Mouse (Mus musculus) thymus, postnatal 36 days (tissue): ENCODE data around the gene Ahcy.
"Not testable (repeated sequence)": the region's sequence is repeated elsewhere in the genome, so short reads cannot be mapped to it uniquely, and the experiment has no call there.

Source experiments
- DNase-seq, 2 experiments: peaks; one replicate each; pipeline ENCODE4 v3.0.0; 2022; ENCODE audit warnings: mixed read lengths in 2 of 2

The Ahcy gene

DNA sequence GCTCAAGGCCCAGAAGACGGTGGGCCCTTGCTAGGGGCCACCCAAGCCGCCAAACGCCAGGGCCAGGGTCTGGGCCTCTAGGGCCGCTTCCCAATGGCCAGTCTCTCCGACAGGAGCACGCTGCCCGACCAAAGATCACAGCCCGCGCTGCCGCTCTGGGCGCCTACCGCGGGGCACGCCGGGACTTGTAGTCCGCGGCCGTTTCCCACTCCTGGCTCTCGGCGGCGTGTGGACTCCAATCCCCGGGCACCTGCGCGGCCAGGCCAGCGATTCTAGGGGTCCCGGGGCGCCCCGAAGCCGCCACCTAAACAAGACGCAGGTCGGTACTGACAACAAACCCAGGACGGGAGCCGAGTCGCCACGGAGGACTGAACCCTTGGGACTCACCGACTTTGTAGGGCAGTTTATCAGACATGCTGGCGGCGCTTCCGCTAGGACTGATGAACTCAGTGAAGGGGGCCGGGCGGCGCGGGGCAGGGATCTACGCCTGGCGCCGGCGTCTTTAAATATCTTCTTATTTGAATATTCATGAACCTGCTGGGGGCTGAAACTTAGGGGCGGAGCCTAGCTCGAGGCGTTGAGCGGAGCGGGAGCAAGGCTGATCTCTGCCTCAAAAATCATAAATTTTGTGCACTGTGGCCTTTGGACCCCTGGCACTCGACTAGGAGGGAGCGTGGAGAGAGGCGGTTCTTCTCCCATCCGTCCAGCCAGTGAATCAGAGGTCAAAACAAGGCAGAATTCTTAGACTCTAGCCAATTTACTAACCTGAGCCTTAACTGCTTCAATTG lies at the start of gene Ahcy:
Ahcy (minus strand) TSS at position 520 of the 788 bp plus-strand sequence.
- peak; percentile 89 to 90 for DNase-seq

DNA sequence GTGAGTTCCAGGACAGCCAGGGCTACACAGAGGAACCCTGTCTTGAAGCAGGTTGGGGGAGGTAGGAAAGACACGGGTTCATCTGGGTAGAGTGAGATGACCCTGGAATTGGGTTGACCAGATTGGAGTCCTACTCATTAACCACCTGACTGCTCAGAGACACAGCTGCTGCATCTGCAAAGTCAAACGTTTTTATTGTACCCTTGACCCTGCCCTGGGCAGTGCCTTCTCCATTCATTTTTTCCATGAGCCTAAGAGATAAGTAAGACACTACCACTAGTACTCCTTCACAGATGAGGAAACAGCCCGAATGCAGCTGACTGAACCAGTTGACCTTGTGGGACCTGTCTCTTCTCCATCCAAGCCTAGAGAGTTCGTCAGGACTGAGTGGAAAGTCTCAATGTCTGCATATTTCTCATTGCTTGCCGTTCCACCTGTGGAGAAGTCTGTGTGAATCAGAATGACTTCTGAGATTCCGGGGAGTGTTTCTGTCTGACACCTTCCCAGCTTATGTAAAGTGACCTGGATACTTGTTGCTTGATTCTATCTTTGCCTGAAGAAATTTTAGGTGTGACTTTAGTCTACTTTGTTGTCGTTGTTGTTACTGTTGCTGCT lies 41.0 kb upstream of the Ahcy start:
- no peak for DNase-seq

DNA sequence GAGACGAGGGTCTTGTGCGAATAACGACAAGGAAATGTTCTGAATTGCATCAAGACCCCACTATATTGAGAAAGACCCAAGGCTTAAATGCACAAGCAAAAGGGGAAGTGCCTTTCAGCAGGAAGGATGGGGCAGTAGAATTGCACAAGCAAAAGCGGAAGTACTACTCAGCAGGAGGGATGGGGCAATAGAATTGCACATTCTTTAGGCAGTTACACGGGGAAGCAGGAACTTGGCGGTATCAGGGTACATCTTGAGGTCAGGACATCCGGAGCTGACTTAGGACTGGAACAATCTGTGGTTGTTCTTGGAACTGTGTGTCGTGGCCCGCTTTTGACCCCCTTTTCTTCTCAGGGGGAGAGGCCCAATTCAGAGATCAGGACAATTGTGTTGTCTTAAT lies 33.0 kb upstream of the Ahcy start:
- DNase-seq: not testable (repeated sequence)

DNA sequence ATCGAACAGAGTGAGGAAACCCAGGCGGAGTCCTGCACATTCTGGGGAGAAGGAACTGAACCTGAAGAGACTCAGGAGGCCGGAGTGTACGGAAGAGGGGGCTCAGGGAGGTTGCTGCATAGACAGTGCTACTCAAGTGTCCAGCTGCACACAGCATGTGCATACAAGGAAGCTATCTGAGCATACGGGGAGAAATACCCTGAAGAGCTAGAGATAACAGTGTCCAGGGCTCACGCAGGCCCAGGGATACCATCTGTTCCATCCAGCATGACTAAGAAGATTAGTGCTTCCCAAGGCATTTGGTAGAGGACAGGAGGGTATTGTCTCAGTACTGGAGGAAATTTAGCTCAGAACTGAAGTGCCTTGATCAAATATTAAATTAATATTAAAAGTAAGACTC lies 29.3 kb upstream of the Ahcy start:
- DNase-seq: no peak

DNA sequence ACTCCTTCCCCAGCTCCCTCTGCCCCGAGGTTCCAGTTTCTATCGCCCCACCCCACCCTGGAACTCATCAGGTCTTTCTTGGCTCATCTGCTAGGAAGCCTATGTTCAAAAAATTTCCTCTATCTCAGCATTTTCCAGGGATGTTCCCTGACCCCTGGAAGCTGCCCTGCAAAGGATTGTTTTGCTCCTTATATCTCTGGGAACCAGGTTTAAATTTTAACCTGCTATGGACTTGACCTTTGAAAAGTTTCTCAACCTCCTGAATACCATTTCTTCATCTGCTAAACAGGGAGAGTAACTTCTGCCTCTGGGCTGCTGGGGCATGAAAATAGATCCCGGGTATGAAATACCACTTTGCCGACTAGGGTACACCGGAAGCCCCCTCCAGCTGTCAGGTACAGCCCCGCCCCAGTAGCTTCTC lies 27.5 kb upstream of the Ahcy start:
- no peak for DNase-seq

DNA sequence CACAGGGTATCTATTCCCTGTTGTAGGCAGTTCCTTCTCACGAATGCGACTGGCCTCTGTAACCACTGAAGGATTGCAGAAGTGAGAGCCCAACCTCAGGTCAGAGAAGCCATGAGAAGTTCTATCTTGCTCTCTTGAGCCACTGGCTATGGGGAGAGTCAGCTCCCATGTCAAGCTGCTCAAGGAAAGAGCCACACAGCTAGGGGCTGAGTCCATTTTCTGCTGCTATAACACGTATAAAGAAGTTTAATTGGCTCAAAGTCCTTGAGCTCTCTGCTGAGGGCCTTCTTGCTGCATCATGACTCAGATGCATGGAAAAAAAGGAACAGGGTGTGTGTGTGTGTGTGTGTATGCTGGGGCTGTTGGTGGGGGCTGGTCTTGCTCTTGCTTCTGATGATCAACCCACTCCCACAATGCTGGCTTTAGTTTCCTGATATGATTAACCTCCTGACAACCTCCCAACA lies 26.5 kb upstream of the Ahcy start:
- no peak for DNase-seq

DNA sequence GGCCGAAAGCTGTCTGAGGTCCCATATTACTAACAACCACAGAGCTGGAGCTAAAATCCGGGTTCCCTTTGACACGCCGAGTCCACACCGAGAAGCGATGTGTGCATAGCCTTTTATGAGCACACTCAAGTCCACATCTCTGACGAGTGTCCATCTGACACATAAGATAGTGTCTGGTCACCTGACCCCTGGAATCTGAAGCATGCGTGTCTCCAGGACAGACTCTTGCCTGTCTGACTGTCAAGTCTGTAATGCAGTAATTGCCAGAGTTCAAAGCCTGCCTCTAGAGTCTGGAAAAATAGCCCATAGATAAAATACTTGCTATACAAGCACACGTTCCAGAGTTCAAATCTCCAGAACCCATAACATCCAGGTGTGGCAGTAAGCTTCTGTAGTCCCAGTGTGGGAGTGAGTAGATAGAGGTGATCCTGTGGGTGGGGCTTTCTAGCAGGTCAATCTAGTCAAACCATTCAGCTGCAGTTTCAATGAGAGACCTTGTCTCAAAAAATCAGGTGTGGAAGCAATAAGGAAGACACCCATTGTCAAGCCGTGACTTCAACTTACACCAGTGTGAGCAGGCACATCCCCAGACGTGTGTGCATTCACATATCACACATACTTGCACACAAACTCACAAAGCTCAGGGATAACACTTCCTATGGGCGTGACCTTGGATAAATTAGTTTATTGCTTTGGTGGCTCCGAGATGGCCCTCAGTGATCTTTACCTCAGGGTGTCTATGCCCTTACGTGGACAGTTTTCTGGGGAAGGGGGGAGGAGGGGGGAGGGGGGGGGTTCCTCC lies 25.9 kb upstream of the Ahcy start:
- no peak for DNase-seq

DNA sequence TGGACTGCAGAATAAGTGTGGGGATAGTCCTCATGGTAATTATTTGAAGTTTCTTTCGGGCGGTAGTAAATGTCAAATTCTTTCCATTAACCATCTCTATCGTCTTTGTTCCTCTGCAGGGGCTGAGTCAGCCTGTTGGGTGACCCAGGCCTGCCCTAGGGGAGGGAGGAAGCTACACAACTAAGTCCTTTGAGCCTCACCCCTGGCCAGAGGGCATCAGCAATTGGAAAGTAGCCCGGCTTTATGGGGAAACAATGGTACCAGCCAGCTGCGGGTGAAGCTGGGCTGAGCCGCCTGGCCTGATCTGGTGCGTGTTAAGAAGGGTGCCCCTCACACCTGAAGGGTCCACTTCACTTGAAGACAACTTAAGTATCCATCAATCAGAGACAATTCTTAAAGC lies 25.1 kb upstream of the Ahcy start:
- no peak for DNase-seq

DNA sequence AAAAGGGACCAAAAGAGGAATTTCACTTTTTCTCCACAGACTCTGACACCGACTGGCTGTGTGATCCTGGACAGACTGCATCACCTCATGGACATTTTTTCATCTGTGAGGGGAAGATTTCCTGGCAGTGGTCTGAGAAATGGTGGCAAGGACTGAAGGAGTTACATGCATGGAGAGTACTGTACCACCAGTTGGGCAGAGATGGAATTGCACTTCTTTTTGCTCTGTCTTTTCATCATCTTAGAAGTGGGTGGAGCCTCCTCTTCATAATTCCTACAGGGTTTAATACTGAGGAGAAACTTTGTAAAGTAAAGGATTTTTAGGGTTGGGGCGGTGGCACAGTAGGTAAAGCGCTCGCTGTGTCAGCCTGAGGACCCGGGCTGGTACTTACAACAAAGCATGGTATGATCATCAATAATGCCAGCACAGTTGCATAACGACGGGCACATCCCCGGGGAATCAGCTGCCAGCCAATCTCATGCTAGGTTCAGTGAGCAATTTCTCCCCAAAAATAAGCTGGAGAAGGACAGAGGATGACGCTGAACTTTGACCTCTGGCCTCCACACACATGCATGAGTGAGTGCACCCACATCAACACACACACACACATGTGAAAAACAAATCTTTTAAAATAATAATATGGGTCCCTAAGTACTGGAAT lies 24.6 kb upstream of the Ahcy start:
- no peak for DNase-seq

DNA sequence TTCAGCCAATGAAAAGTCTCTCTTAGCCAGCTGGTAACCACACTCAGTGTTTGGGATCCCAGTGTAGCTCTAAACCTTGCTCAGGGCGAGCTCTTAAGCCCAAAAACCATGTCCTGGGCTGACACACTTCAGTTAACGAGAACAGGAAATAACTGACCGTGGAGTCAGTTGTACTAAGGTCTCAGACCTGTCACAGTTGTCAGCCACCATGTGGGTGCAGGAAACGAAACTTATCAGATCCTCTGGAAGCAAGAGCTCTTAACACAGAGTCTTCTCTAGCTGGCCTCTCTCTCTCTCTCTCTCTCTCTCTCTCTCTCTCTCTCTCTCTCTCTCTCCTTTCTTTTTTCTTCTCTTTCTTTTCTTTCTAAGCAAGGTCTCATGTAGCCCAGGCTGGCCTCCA lies 19.1 kb upstream of the Ahcy start:
- DNase-seq: no peak

DNA sequence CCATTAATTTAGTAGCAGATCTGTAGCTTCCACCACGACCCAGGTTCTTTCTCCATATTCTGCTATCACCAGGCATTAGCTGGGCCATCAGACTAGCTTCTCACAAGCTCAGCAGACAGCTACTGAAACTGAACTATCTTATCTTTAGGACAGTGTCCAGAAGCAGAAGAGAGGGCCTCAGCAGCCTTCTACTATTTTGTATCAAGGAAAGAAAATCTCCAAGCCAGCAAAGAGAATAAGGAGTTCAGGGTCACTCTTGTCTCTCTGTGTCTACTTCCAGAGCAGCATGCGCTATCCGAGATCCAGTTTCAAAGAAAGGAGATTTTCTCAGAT lies 17.4 kb upstream of the Ahcy start:
- DNase-seq: no peak

DNA sequence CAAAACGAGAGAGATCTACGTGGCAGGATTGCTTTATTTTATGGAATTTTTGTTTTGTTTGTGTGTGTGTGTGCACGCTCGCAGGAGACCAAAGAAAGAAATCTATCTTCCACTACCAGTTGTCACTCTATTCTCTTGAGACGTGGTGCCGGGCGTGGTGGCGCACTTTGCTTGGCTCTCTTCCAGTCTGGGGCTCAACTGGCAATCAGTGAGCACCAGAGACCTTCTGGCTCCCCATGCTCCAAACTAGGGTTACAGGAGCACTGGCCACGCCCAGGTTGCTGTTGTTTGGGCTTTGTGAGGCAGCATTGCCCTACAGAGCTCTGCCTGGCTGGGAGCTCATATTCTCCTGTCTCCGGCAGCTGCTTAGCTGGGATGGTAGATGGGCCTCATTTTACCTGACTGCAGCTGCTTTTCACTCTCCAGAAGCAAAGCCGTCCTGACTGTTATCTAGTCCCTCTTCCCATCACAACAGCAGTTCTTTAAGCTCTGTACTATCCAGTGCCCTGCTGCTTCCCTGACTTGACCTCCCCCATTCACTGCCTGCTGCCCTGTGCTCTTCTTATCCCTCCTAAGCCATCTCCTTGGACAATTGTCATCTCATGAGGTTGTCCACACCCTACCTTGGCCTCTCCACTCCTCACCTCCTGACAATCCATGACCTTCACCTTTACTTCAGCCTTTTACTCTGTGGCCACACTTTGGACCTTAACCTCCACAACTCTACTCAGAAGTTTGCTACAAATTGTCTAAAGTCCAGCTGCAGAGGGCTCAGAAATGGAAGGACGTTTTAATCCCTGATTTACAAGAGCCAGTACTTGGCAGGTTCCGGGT lies 16.8 kb upstream of the Ahcy start:
- DNase-seq: no peak

DNA sequence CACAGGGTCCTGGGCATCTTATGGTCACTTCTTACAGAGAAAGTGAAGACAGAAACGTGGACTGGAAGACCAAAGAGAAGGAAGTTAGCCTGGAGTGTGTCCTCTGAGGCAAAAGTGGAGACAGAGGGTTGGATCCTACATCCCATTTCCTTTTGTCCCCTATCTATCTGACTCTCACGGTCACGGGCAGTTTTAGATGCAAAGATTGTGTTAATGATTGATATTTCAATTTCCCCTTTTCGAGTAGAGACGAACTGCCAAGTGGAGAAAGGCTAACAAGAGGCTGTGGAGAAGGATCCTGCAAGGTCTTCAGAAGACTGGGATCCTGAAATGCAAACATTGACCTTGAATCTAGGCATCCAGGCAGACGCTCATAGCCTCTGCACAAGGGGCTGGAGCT lies 14.0 kb upstream of the Ahcy start:
- no peak for DNase-seq

DNA sequence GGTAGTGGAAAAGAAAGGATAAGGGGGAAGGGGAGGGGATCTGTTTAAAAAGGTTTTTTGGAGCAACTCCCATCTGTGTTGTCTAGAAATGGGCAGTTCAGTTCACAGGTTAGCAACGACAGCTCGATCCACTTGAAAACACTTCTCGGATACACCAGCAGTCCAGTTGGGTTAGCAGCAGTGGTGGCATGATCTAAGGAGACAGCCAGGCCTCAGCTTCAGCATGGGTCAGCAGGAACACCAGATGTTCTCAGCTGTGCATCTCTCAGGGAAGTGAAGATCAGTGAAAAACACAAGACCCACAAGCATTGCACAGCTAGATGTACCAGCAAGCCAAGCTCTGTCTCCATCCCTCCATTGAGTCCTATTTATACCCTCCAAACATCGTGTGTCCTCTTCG lies 12.0 kb upstream of the Ahcy start:
- DNase-seq: no peak

DNA sequence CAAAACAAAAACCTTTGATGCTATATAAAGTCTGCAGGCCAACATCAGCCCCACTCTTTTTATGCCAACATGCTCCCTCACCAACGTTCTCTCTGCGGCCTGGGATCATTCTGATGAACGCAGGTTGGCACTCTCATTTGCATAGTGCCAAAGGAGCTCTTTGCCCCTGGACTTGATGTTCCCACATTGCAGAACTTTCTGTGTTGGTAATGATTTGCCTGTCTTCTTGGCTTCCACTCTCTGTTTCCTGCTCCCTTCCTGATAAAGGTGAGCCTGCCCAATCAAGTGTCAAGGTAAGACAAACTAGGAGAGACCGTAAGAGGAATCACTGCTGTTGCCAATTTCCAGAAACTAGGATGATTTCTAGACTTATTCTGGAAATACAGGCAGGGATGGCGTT lies 10.2 kb upstream of the Ahcy start:
- no peak for DNase-seq

DNA sequence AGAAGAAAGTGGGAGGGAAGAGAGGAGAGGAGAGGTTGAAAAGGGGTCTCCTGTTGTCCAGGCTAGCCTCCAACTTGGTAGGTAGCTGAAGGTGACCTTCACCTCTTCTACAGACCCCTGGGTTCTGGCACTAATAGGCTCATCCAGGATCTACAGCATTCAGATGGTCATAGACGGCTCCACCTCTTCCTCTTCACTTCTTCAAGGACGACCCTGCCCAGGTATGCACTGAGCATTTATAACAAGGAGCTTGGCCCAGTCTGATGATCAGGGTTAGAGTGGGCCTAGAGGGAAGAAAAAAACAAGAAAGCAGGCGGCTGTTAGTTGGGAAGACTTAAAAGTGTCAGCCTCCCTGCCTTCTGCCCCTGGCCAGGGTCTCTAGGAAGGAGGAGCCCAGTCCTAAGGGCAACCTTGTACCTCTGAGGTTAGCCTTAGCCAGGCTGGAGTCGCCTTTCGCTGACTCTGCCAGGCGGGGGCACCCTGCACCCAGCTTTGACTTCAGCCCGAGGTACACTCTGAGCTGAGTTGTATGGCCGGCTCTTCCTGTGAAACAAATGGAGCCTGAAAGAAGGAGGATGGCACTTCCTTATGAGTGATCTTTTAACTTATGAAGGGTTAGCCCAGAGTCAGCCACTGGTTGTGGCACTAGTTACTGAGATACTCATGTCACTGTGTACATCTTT lies 8.0 kb upstream of the Ahcy start:
- peak; percentile 75 to 76 for DNase-seq

DNA sequence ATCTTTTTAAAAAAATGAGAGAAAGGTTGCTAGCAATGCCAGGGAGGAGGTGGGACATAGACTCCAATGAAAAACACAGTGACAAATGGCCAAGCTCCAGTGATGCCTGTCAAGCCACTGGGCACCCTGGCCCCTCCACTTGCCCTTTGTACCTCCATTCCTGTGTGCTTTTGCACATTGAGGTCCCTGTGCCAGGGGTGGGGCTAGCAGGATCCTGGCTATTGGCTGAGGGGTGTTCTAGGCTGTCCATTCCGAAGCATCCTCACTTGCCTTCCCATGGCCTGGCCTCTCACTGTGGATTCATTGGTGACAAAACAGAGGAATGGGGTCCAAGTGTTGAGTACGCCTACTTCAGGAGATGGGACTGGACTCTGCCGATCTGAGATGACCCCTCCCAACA lies 6.8 kb upstream of the Ahcy start:
- no peak for DNase-seq

DNA sequence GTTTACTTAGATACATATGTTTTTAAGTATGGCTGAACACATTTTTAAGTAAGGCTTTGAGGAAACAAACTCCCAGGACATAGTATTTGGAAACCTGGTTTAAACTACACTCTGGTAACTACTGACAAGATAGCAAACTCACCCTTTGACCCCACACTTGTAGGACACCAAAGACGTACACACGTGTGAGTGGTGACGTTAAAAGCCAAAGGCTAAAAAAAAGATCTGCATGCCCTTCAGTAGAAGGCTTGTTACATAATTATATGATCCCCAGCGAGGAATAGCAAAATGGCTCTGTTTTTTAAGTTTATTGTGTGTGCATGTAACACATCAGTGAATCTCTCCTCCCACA lies 5.9 kb upstream of the Ahcy start:
- DNase-seq: no peak

DNA sequence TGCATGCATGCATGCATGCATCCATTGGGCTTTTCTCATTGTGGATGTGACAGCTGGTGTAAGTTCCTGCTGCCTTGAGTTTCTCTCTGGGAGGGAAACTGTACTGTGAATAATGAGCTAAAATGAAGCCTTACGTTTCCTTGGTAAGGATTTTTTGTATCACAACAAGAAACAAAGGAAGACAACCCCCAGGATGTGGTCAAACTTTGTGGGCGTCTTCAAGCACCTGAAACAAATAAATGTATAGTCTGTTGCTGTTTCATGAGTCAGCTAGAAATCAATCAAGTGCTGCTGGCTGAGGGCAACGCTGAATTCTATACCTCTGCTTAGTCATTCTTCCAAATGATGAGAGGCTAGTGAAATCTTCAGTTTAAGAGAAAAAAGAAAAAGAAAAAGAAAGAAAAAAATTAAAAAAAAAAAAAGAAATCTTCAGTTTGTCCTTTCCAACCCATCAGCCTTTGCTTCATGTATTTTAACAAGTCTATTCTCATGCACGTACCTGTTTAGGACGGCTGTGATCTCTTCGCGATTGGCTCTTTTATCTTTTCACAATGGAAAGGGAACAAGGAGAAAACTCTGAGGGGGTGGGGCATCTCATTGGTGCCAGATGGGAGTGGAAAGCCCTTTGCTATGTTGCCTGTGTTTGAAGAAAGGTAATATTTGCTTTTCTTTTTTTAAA lies 5.3 kb upstream of the Ahcy start:
- peak; percentile 24 to 32 for DNase-seq

DNA sequence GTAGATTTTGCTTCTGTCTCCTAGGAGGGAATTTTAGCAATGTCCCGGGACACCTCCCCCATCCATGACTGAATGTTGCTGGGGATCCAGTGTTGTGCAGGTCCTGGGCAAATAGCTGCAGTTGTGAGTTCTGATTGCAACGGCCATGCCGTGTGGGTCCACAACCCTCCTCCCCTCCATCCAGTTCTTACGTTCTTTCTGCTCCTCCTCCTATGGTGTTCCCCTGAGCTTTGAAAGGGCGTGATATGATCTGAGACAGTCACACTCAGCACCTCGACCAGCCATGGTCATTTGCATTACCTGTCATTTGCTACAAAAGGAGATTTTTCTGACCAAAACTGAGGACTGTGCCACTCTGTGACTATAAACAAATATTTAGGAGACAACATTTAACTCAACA lies 1.4 kb upstream of the Ahcy start:
- DNase-seq: no peak

DNA sequence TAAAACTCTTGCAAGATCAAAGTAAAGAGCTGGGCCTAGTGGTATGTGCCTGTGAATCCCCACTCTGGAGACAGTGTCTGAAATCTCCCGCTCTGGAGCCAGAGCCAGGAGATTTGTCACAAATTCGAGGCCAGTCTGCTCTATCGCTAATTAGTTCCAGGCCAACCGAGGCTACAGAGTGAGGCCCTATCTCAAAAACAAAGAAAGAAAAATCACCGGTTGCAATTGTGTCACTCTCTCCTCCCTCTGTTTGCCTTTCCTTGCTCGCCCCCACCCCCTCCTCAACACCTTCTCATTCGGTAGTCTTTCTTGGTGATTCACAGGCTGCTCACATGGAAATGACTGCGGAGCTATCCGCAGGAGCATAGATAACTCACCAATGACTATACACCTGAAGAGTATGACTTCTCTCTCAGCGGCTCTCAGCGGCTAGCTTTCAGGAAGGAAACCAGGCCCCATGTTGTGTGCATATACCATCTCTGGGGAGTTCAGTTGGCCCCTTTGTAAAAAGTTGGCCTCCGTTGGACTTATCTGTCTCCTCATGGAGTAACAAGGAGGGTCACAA lies 551 bp upstream of the Ahcy start:
- peak in 1 of 2 experiments; percentile 13 for DNase-seq
